Mouse (Mus musculus) liver, embryonic 11.5 days (tissue): ENCODE data around the gene Gas2l1. TPM values are rescaled to one million over a fixed set of nuclear protein-coding genes. Genes with fewer than 3 reads are reported as not detected.

ENCODE experiments used
- ATAC-seq: fragments of 200-750 bp; cut with Nextera tagmentation; replicated peaks from 2 replicates; pipeline ENCODE4 v1.8.0; 2017; ENCODE audit warnings: moderate number of reproducible peaks, mild to moderate bottlenecking, moderate TSS enrichment, moderate library complexity; ENCODE audit not compliant: low FRiP score
- DNase-seq: peaks from one replicate; pipeline ENCODE4 v3.0.0-alpha.2; 2017; ENCODE audit warnings: low spot score
- H3K27ac ChIP-seq: fragments of 300-500 bp; sonication (generic); 2 replicates; pipeline ENCODE4 v1.5.1; 2014; ENCODE audit warnings: mild to moderate bottlenecking, low read depth, low read length, control low read depth
- H3K27me3 ChIP-seq: fragments of 300-500 bp; sonication (generic); replicated peaks from 2 replicates; pipeline ENCODE4 v1.6.1; 2014; ENCODE audit warnings: low read length, mixed read lengths; ENCODE audit not compliant: control insufficient read depth, insufficient read depth
- H3K36me3 ChIP-seq: fragments of 300-500 bp; sonication (generic); 2 replicates; pipeline ENCODE4 v1.6.1; 2014; ENCODE audit warnings: mild to moderate bottlenecking, low read length, moderate library complexity, mixed read lengths; ENCODE audit not compliant: control insufficient read depth, insufficient read depth
- H3K4me1 ChIP-seq: fragments of 300-500 bp; sonication (generic); replicated peaks from 2 replicates; pipeline ENCODE4 v1.6.1; 2014; ENCODE audit warnings: low read length, mixed read lengths; ENCODE audit not compliant: control insufficient read depth, insufficient read depth
- H3K4me2 ChIP-seq: fragments of 300-500 bp; sonication (generic); 2 replicates; pipeline ENCODE4 v1.6.1; 2014; ENCODE audit warnings: mild to moderate bottlenecking, control low read depth, moderate library complexity
- H3K4me3 ChIP-seq: fragments of 300-500 bp; sonication (generic); 2 replicates; pipeline ENCODE4 v1.5.1; 2014; ENCODE audit warnings: low read depth, low read length, control low read depth
- H3K9ac ChIP-seq: fragments of 300-500 bp; sonication (generic); 2 replicates; pipeline ENCODE4 v1.6.1; 2014; ENCODE audit warnings: low read depth, low read length, control low read depth
- H3K9me3 ChIP-seq: fragments of 300-500 bp; sonication (generic); 2 replicates; pipeline ENCODE4 v1.6.1; 2016; ENCODE audit warnings: low read length, inconsistent platforms, mixed read lengths; ENCODE audit not compliant: control insufficient read depth
- WGBS: fragments of 180-500 bp; shearing (Covaris S2); extraction: QIAGEN DNeasy Blood & Tissue Kit; methylation state at CpG from one replicate; pipeline ENCODE4 v1.1.7; 2014; 5-methylcytosine and 5-hydroxymethylcytosine counted together
- polyA plus RNA-seq: library from polyadenylated mRNA; unstranded; fragments of >200 nt; fragmentation: Nextera tagmentation; extraction: Ambion mirVana; gene quantifications from 2 replicates; pipeline ENCODE4 v1.2.1, GENCODE M21; 2014

Gene Gas2l1
- polyA plus RNA-seq, 1 experiment from 2014 or later: 46.5 TPM

GRCm38 (mm10) chr11:5040585-5040984, 24.5 kb downstream of the Gas2l1 start:
- 83% methylated on average over 5 of the region's 5 CpGs for WGBS

GRCm38 (mm10) chr11:5037146-5037854, 27.8 kb downstream of the Gas2l1 start:
- 92% methylated on average over 8 of the region's 8 CpGs for WGBS
- DNase-seq (no peak), ATAC-seq (no peak)
- peaks cover 61% of the 10 kb centered on the region for H3K36me3 ChIP-seq
- H3K4me3 ChIP-seq: no peak overlapping the region
- H3K27me3 ChIP-seq: no peaks in the 10 kb centered on the region
- no peak overlapping the region for H3K9ac ChIP-seq
- H3K4me1 ChIP-seq: no peaks in the 10 kb centered on the region
- no peak overlapping the region for H3K27ac ChIP-seq
- no peak overlapping the region for H3K4me2 ChIP-seq
- no peaks in the 10 kb centered on the region for H3K9me3 ChIP-seq

More at GRCm38 (mm10) chr11:5040585-5040984, 24.5 kb downstream of the Gas2l1 start:
- no peak for DNase-seq
- Histone ChIP-seq H3K27ac (no peak overlapping the region), H3K4me3 (no peak overlapping the region), H3K9me3 (no peaks in the 10 kb centered on the region), H3K4me1 (no peaks in the 10 kb centered on the region), H3K27me3 (no peaks in the 10 kb centered on the region), H3K36me3 (peaks cover 44% of the 10 kb centered on the region), H3K9ac (no peak overlapping the region), H3K4me2 (no peak overlapping the region)
- ATAC-seq: no peak

DNA sequence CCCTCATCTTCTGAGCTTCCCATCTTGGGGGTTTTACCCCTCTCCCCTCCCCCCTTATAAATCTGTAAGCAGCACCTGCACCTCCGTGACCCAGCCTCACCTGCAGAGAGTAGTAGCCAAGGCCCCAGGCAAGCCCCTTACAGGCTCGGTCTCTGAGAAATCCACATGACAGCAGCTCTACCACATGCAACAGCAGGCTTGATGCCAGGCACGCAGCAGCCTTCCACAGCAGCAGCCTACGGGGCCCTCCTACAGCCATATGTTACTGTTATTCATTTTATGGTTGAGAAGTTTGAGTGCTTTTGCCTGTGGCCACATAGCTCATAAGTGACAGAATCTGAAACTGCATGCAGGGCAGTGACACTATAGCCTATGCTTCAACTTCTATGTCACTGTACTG, 29.7 kb downstream of the Gas2l1 start:
- Histone ChIP-seq H3K9ac (no peak overlapping the region), H3K4me3 (no peak overlapping the region), H3K9me3 (no peaks in the 10 kb centered on the region), H3K4me1 (no peaks in the 10 kb centered on the region), H3K36me3 (peaks cover 56% of the 10 kb centered on the region), H3K27ac (no peak overlapping the region), H3K27me3 (no peaks in the 10 kb centered on the region), H3K4me2 (no peak overlapping the region)
- DNase-seq (no peak), ATAC-seq (no peak)
- WGBS: 97% methylated on average over 4 of the region's 4 CpGs

- 97% methylated on average over 3 of the region's 3 CpGs for WGBS
- Histone ChIP-seq H3K9ac (no peak overlapping the region), H3K4me3 (no peak overlapping the region), H3K9me3 (no peaks in the 10 kb centered on the region), H3K27me3 (no peaks in the 10 kb centered on the region), H3K27ac (no peak overlapping the region), H3K4me1 (no peaks in the 10 kb centered on the region), H3K36me3 (peaks cover 45% of the 10 kb centered on the region), H3K4me2 (no peak overlapping the region)
- no peak for ATAC-seq
- DNase-seq: no peak
Measured at GRCm38 (mm10) chr11:5033136-5033535, 32.0 kb downstream of the Gas2l1 start.

DNA sequence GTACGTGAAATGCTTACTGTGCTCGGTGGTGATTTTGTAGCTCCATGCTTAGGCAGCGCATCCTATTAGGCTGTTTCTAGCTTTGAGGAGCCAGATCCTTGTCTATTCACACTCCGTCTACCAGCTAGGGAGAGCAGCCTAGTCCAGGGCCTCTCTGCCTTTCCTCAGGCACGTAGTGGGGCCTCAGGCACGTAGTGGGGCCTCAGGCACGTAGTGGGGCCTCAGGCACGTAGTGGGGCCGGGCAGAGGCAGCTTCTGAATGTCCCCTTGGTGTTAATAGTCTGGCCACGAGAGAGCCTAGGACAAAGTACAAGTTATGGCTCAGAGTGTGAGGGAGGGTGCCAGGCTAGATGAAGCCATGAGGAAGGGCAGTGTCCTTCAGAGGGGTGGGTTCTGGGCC, 32.4 kb downstream of the Gas2l1 start:
- Histone ChIP-seq H3K9me3 (no peaks in the 10 kb centered on the region), H3K27me3 (no peaks in the 10 kb centered on the region), H3K4me1 (no peaks in the 10 kb centered on the region), H3K9ac (no peak overlapping the region), H3K4me2 (no peak overlapping the region), H3K4me3 (no peak overlapping the region), H3K27ac (no peak overlapping the region), H3K36me3 (peaks cover 48% of the 10 kb centered on the region)
- ATAC-seq: no peak
- 90% methylated on average over 10 of the region's 10 CpGs for WGBS
- no peak for DNase-seq

GRCm38 (mm10) chr11:5028228-5028627, 36.9 kb downstream of the Gas2l1 start:
- no peak for ATAC-seq
- H3K9me3 ChIP-seq: no peaks in the 10 kb centered on the region
- WGBS: 91% methylated on average over 7 of the region's 7 CpGs
- no peaks in the 10 kb centered on the region for H3K4me1 ChIP-seq
- H3K36me3 ChIP-seq: peaks cover 45% of the 10 kb centered on the region
- H3K27ac ChIP-seq: no peak overlapping the region
- no peak overlapping the region for H3K4me2 ChIP-seq
- no peak for DNase-seq
- H3K4me3 ChIP-seq: no peak overlapping the region
- no peaks in the 10 kb centered on the region for H3K27me3 ChIP-seq
- no peak overlapping the region for H3K9ac ChIP-seq

DNA sequence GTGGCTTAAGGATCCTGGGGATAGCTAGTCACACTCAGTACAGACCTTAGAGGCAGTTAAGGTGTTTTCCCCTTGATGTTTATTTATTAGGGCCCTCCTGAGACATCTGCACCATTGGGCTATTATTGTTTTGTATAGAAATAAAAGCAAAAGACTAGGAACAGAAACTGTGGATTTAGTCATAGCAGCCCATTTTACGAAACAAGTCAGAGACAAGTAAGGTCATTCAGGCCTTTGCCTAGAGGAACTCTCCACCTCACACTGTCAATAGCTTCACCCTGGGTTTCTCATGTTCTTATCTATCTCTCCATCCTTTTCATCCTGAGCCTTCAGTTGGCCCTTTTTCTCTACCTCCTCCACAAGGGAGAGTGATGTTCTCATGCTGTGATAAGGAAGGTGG, 40.0 kb downstream of the Gas2l1 start:
- Histone ChIP-seq H3K4me1 (no peaks in the 10 kb centered on the region), H3K4me3 (no peak overlapping the region), H3K9ac (no peak overlapping the region), H3K36me3 (peaks cover 38% of the 10 kb centered on the region), H3K27ac (no peak overlapping the region), H3K9me3 (no peaks in the 10 kb centered on the region), H3K27me3 (no peaks in the 10 kb centered on the region), H3K4me2 (no peak overlapping the region)
- 100% methylated on average over 1 of the region's 1 CpGs for WGBS
- no peak for DNase-seq
- no peak for ATAC-seq

- ATAC-seq (no peak), DNase-seq (no peak)
- H3K9ac ChIP-seq: no peak overlapping the region
- H3K4me2 ChIP-seq: no peak overlapping the region
- WGBS: 70% methylated on average over 6 of the region's 6 CpGs
- no peaks in the 10 kb centered on the region for H3K4me1 ChIP-seq
- no peak overlapping the region for H3K4me3 ChIP-seq
- peaks cover 58% of the 10 kb centered on the region for H3K36me3 ChIP-seq
- H3K27me3 ChIP-seq: no peaks in the 10 kb centered on the region
- H3K9me3 ChIP-seq: no peaks in the 10 kb centered on the region
- no peak overlapping the region for H3K27ac ChIP-seq
Measured at GRCm38 (mm10) chr11:5017506-5017905, 47.6 kb downstream of the Gas2l1 start.

DNA sequence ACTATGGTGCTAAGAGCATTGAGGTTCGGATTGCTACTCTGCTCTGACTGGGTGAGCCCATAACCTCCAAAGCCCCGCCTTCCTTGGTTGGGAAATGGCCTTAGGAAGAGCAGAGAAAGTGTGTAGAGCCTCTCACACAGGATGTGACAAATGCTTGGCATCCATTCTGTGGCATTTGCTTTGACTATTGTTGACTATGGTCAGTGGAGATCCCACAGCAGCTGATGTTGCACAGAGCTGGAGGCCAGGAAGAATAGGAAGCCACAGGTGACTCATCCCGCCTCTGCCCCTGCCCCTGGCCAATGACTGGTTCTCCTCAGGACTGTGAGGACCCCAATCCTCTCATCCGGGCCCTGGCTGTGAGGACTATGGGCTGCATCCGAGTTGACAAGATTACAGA, 48.8 kb downstream of the Gas2l1 start:
- no peak overlapping the region for H3K4me2 ChIP-seq
- 88% methylated on average over 5 of the region's 5 CpGs for WGBS

More for the DNA sequence above, 48.8 kb downstream of the Gas2l1 start:
- Histone ChIP-seq H3K27me3 (no peaks in the 10 kb centered on the region), H3K27ac (no peak overlapping the region), H3K4me1 (no peaks in the 10 kb centered on the region), H3K9me3 (no peaks in the 10 kb centered on the region), H3K4me3 (no peak overlapping the region), H3K9ac (no peak overlapping the region), H3K36me3 (peaks cover 58% of the 10 kb centered on the region)
- ATAC-seq: no peak
- no peak for DNase-seq
